Mouse (Mus musculus) frontal cortex, postnatal 14 days (tissue): Measurements from ENCODE around the gene Rnf180.

Source experiments
- DNase-seq, 2 experiments: peaks; one replicate each; pipeline ENCODE4 v3.0.0; 2022; ENCODE audit warnings: low spot score in 2 of 2

Rnf180 gene

GRCm38 (mm10) chr13:105132776-105133175, 161.8 kb downstream of the Rnf180 start:
- no peak for DNase-seq

- DNase-seq = no peak
These were observed 162.2 kb downstream of the Rnf180 start for GRCm38 (mm10) chr13:105132370-105132769.

GRCm38 (mm10) chr13:105130080-105130479, 164.5 kb downstream of the Rnf180 start:
- no peak for DNase-seq

GRCm38 (mm10) chr13:105122092-105122491, 172.5 kb downstream of the Rnf180 start:
- DNase-seq = no peak

- no peak for DNase-seq
These were observed 173.0 kb downstream of the Rnf180 start for GRCm38 (mm10) chr13:105121617-105122016.

GRCm38 (mm10) chr13:105111599-105111998, 183.0 kb downstream of the Rnf180 start:
- DNase-seq = no peak

GRCm38 (mm10) chr13:105104385-105104784, 190.2 kb downstream of the Rnf180 start:
- DNase-seq = no peak

- DNase-seq = no peak
These were observed 193.9 kb downstream of the Rnf180 start for GRCm38 (mm10) chr13:105100705-105101104.

GRCm38 (mm10) chr13:105096316-105096715, 198.3 kb downstream of the Rnf180 start:
- no peak for DNase-seq

GRCm38 (mm10) chr13:105089276-105089675, 205.3 kb downstream of the Rnf180 start:
- no peak for DNase-seq

GRCm38 (mm10) chr13:105081862-105082261, 212.8 kb downstream of the Rnf180 start, which contains the start of gene 4933425L06Rik:
4933425L06Rik (plus strand) TSS chr13:105082122.
- no peak for DNase-seq
